Mouse (Mus musculus): ENCODE measurements around the gene Rbms1. TPM values are rescaled to one million over a fixed set of nuclear protein-coding genes. Genes with fewer than 3 reads are reported as not detected.
"Not testable (repeated sequence)": the region's sequence is repeated elsewhere in the genome, so short reads cannot be mapped to it uniquely, and the experiment has no call there.

Rbms1 gene
- polyA plus RNA-seq, 2 experiments from 2014 or later = 15.3 to 29.9 TPM

- ATAC-seq = no peak
Observed at GRCm38 (mm10) chr2:60844259-60844658, 118.7 kb downstream of the Rbms1 start.

DNA sequence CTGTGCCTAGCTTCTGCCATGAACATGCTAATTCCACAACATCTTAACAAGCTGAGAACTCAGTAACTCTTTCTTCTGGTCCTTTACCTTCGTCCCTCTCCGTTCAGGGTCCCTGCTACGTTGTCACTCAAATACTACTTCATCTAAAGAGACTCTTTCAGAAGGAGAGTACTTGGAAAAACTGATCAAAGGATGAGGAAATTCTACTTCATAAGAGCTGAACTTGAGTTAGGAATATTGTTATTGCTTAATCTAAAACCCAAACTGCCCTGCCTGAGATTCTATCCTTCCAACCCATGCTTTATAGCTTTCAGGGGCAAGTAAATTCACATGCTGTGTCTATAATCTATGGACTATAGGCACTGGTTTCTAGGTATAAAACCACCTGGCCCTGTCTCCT, 119.4 kb downstream of the Rbms1 start:
- ATAC-seq = no peak

- ATAC-seq = no peak
Observed at GRCm38 (mm10) chr2:60842976-60843375, 120.0 kb downstream of the Rbms1 start.

DNA sequence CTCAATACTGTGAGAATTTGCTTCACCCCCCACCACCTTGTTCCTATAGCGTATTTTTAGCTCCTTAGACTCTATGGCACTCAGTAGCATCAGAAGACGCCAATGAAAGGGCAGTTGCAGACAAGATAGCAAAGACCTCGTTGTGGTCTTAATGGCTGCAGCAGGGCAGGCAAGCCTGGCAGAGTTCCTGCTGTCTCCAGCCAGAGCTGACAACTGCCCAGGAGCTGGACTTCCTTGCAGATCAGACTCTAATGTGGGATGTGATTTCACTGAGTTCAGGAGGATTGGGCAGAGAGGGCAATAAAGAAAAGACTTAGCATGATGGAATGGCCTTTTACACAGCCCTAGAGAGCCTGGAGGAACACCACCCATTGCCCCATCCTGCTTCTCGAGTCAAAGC, 122.1 kb downstream of the Rbms1 start:
- no peak for ATAC-seq

DNA sequence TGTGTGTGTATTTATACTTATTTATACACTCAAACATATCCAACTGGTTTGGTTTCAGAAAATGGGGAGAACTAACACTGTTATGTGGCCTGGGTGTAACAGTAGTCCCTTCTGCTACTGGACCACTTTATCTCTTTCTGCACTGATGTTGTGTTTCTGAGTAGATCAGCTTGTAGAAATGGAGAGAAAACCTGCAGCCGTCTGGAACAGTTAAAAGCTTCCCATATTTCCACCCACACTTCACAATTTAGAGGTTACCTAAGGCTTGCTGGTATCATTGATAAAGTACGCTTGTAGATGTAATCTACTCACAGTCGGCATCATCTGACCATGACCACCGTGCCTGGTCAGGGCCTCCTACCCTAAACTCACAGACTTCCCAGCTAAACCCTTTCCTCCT, 123.5 kb downstream of the Rbms1 start:
- no peak for ATAC-seq

DNA sequence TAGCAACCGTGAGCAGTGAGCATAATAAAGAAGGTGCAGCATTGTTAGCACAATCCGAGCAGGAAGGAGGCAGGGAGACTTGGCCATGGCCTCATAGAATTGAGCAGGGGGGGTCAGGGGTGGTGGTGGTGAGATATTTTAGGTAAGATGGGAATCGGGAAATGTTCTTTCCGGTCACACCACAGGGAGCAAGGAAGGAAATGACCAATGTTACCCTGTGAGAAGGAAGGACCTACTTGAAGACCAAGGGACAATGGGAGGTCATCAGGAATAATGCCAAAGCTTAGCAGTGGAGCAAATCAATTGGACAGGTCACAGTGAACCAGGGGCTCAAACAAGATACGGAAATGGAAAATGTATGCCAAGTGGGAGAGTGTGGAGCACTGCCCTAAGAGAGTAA, 124.1 kb downstream of the Rbms1 start:
- no peak for ATAC-seq

DNA sequence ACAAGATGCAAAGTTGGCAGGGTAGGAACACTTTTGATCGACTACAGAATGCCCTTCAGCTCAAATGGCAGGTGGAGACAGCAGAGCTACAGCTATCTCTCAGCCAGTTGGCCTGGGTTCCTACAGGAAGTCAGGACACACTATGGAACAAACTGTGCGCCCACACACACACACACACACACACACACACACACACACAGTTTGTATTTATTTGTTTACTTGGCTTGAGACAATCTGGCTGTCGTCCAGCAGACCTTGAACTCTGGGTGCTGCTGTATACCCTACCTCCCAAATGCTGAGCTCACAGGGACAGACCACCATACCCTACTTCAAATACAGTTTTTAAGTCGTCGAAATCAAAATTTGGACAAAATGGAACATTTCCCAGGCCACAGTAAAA, 125.4 kb downstream of the Rbms1 start:
- no peak for ATAC-seq

- ATAC-seq = no peak
Observed at GRCm38 (mm10) chr2:60836237-60836636, 126.8 kb downstream of the Rbms1 start.

DNA sequence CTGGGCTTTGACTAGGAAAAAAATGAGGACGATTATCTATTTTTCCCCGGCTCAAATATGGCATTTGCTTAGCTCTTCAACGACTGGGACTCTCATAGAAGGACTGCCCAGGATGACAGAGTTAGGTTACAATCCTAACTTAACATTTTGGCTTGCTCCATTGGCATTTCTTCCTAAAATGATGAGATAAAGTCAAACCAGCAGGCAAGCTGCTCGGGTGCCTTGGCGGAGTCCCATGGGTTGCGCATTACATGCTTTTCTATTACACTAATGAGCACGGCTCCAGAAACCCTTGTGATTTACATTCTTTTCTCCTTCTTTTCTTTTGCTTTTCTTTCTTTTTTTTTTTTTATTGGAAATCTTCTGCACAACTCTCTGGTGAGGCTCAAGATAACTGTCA, 128.7 kb downstream of the Rbms1 start:
- no peak for ATAC-seq

GRCm38 (mm10) chr2:60832254-60832653, 130.7 kb downstream of the Rbms1 start:
- ATAC-seq = no peak

GRCm38 (mm10) chr2:60830464-60830863, 132.5 kb downstream of the Rbms1 start:
- ATAC-seq = not testable (repeated sequence)

- ATAC-seq = no peak
Observed at GRCm38 (mm10) chr2:60828908-60829462, 134.0 kb downstream of the Rbms1 start.

DNA sequence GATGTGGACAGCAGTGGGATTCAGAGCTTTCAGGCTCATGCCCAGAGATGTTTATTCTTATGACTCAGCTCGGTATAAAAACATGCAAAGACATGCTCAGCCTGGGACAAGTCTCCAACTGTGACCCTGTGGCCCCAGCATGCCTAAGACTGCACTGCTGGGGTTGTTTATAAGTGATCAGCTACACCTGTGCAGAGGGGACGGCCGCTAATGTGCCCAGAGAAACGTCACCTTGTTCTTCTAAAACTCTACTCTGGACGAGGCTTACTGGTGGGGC, 135.9 kb downstream of the Rbms1 start:
- ATAC-seq = no peak

DNA sequence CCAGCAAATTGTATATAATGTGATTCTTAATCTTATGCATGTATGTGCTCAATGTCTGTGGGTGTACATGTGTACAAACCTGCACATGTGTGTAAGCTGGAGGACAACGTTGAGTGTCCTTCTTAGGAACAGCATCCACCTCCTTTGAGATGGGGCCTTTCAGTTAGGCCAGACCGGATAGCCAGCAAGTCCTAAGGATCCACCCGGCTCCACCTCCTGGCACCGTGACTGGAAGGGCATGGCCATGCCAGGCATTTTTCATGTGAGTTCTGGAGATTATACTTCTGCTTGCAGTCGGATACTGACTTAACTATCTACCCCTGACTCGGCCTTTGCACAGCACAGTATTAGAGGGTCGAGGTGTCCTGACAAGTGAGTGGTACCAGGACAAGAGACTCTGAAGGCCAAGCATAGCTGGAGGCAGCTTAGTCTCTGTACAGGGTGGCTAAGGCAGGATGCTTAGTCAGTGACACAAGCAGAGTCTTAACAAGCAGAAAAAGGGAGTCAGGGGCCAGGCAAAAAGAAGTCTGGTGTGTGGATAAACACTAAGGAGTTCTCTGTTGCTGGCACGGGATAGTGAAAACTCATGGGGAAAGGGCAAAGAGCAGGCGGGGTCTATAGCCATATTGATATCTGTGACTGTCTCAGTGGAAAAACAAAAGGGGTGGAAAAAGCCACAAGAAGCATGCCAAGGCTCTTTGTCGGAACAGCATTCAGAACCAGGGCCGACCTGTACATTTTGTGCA, 136.4 kb downstream of the Rbms1 start:
- ATAC-seq = no peak

DNA sequence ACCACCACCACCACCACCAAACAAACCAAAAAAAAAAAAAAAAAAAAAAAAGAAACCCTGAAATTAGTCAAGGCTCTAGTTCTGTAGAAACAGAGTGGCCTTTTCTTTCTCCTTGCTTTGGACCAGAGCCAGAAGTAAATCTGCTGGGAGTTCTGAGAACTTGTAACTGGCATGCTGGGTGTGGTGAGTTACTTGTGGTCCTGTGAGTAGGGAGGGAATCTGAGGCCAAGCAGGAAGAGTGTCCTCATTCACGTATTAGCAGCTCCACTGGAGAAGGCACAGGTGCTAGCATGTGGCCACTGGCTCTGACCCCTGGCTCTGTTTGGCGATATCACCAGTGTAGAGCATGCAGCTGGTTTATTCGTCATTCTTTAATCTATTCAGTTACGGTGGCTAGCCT, 137.3 kb downstream of the Rbms1 start:
- ATAC-seq = no peak

DNA sequence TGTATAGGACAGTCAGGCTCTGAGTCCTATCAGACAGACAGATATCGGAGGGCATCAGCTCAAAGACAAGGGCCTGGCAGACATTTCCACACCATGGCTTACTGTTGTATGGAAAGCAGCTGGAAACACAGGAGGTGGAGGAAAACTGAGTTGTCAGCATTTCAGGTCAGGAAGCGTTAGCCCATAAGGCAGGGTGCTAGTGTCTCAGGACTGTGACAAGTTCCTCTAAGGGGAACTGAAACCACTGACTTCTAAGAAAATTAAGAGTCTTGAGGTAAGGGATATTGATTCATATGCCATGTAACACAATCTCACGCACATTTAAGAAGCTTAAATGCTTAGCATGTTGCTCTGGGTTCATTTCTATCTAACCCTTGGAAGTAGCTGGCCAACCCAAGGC, 141.4 kb downstream of the Rbms1 start:
- ATAC-seq = no peak

- no peak for ATAC-seq
Observed at GRCm38 (mm10) chr2:60818632-60819031, 144.4 kb downstream of the Rbms1 start.

DNA sequence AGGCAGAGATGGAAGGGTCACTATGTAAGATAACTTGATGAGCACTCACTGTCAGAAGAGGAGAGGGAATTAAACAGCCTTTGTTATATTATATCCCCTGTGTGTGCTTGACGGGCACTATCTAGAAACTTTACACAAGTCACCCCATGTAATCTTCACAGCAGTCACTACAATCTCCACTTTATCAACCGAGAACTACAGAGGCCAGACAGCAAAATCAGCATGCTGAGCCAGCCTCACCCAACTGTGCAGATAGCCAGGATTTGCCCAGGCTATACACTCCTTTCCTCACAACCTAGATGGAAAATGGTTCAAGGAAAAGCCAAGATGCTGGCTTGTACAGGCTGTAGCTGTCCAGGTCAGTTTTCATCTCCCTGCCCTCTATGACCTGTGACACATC, 146.7 kb downstream of the Rbms1 start:
- no peak for ATAC-seq

- no peak for ATAC-seq
Observed at GRCm38 (mm10) chr2:60814788-60815187, 148.2 kb downstream of the Rbms1 start.

GRCm38 (mm10) chr2:60812949-60813348, 150.0 kb downstream of the Rbms1 start:
- ATAC-seq = no peak

DNA sequence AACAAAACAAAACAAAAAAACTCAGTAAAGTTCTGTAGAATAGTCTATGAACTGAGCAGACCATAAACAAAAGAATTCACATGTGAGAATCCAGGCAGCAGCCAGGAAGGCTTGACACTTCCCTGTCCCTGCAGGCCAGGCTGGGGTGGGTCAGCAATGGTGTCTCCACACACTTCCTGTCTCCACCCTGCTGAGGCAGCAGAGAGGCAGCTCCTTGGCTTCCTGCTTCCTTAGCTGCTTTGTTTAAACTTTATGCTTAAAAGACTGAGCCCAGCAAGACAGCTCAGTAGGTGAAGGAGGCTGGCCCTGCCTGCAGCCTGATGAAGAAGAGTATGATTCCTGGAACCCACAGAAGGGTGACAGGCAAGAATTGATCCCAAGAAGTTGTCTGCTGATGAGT, 152.4 kb downstream of the Rbms1 start:
- ATAC-seq = peak; percentile 81

DNA sequence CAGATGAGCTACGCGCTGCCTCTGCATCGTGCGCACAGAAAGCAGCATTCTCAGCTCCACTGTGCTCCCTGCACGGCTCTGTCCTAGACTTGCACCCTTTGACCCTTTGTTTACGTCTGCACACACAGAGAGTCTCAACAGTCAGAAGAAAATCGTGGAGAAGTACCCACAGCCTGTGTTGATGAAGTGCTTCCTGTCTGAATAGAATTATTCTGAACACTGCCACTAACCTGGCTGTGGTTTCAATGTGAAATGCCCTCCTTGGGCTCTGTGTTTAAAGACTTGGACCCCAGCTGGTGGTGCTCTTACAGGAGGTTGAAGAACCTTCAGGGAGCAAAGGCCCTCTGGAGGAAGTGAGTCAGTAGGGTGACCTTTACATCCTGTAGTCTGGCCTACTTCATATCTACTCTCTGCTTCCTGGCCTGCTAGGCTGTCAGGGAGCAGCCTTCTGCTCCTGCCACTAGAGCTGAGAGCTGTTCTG, 153.5 kb downstream of the Rbms1 start:
- ATAC-seq = peak; percentile 60

DNA sequence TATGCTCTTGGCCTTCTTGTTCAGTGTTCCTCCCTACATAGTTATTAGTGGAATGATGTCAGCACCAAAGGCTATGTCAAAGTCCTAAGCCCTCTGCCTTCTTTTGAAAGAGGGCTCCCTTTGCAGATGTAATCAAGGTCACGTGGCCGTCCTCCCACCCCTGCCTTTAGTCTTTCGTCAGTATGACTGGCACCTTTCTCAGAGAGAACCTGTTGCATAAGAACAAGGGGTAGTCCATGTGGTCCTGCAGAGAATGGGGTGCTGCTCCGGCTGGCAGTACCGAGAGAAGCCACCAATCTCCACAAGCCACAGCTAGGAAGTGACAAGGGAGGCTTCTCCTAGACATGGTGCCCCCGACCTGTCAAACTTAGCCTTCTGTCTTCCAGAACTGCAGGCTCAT, 154.2 kb downstream of the Rbms1 start:
- no peak for ATAC-seq

DNA sequence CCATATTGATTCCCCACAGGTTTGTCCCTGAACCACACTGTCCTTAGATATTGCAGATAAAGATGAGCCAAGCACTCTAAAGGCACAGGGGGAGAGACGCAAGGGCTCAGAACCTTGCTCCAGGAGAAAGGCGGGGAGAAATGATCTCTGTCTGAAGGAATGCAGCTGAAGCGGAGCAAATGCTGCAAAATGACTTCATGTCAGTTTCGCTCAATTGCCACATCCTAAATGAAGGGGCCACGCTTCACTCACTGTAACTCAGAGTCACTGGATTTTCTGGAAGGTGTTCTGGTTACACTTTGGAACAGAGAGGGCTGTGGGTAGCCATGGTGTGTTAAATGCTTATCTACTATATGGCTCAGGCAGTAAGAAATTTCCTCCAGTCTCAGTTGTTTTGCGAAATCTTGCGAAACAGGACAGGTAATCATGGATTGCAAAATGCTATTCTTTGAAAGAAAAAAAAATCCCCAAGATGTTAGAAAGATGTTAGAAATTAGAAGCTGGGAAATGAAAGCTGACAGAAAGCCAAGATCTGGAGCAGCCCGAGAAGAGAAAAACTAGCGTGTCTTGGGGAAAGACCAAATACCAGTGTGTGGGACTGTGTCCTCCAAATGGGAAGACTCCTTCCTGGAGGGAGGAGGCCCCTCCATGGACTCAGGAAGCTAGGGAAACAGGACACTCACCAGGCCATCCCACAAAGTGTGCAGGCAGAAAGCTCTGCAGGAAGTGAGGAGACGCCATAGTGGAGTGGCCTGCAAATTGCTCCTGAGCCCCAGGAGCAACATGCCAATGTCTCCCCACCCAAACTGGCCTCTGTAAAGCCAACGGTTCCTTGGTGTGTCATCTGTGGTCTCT, 155.4 kb downstream of the Rbms1 start:
- ATAC-seq = no peak
